Mouse (Mus musculus) fat pad, adult 2 months (tissue): Measurements from ENCODE around the gene Atpaf2.

Experiments
- DNase-seq: peaks from one replicate; pipeline ENCODE4 v3.0.0-alpha.2; 2011; ENCODE audit warnings: low read depth, low spot score; ENCODE audit errors: extremely low read depth

Atpaf2 gene

GRCm38 (mm10) chr11:60351925-60352371, 66.3 kb downstream of the Atpaf2 start:
- DNase-seq, result no peak

GRCm38 (mm10) chr11:60351388-60351787, 66.9 kb downstream of the Atpaf2 start:
- DNase-seq, result no peak
